Mouse (Mus musculus): ENCODE measurements around the gene Cenpo.
"Not testable (repeated sequence)": the region's sequence is repeated elsewhere in the genome, so short reads cannot be mapped to it uniquely, and the experiment has no call there.

The Cenpo gene

DNA sequence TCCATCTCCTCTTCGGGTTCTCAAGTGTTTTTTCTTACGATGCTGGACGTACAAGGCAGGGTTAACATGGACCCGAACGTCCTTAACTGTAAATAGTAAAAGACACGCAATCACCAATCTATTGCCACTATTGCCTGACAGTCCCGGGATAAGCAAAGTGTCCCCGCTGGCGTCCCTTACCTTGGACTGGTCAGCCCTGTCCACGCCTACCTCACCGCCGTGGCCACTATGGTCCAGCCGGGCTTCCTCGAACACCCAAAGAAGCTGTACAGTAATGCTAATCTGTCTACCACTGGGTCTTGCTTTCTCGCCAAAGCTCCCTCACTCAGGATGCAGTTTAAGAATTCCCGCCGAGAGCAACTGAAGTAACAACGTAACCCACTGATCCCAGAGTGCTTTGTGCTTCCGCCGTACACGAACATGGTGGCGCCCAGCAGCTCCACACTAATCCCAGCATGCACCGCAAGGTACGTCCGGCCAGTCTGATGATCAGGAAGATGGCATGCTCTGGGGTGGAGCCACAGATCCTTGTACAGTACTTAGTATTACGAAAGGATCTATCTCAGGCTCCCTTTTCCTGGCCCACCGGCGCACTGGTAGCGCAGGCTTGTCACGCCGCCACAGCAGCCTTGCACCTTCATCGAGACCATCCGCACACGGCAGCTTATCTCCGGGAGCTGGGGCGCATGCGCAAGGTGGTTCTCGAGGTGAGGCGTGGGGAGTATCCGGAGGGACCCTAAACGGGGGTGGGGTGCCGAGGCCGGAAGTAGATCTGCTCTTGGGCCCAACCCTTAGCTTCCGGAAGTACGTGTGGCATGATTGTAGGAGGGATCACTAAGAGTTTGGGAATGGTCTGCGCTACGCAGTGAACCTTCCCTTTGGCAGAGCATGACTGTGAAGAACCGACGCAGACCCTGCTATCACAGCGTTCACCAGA lies at the start of gene Cenpo, which contains the start of gene Ptrhd1:
Gene Cenpo, minus strand, starts transcription at position 723 of the 937 bp plus-strand sequence.
Gene Ptrhd1, plus strand, starts transcription at position 456 of the 937 bp plus-strand sequence.
- peak; percentile 98 for DNase-seq (ENCODE audit: low read depth, low spot score)

DNA sequence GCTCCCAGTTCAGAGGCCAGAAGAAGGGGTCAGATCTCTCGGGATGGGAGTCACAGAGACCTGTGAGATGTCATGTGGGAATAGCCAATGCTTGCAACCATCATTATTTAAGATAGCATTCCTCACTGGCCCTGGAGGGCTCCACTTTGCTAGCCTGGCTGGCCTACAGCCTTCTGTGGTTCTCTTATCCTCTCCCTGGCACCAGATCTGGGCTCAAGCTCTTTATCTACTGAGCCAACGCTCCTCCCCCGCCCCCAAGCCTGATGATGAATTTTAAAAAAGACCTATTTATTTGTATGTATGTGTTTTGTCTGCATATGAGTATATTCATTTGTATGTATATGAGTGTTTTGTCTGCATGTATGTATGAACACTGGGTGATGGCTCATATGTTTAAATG lies 45.8 kb upstream of the Cenpo start:
- no peak for DNase-seq (ENCODE audit: low read depth, low spot score)

DNA sequence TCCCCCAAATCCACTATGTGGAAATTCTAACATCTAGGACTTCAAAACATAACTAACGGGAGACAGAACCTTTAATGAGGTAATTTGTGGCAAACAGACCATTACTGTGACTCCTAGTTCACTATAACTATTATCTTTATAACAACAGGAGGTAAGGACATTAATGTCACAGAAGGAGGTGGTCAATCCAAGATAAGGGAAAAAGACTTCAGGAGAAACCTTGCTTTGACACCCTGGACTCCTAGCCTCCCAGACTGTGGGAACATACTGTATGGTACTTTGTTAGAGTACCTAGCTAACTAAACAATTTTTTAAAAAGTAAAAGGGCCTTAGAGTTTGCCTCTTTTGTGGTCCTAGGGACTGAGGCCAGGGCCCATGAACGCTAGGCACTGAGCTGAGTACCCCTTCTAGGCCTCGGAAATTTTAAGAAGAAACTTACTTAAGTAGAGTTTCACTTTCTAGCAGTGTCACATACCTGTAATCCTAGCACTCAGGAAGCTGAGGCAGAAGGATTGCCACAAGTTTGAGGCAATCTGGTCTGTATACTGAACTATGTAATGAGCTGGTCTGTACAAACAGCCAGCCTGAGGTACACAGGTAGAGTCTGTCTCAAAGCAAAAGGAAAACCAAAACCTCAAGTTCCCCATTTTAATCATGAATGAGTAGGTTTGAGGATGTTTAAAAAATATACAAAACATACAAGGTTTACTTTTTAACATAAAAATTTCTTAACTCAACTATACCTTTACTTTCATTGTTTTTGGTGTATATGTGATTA lies 45.1 kb upstream of the Cenpo start:
- DNase-seq (ENCODE audit: low read depth, low spot score), result no peak

DNA sequence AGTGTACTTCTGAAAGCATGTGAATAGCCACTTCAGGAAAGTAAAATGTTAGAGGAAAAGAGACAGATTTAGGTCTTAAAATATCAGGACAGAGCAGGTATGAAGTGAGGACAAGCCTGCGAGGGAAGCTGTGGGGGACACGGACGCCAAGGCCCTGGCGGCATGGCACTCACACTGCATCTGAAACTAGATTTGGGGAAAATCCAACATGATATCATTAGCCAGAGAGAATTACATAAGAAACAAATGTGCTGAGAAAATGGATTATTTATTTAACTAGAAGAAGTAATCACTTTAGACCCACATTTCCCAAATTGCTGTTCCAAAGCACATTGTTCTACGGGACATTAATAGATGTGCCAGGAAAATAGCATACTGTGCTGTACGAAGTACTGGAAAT lies 37.0 kb upstream of the Cenpo start:
- no peak for DNase-seq (ENCODE audit: low read depth, low spot score)

DNA sequence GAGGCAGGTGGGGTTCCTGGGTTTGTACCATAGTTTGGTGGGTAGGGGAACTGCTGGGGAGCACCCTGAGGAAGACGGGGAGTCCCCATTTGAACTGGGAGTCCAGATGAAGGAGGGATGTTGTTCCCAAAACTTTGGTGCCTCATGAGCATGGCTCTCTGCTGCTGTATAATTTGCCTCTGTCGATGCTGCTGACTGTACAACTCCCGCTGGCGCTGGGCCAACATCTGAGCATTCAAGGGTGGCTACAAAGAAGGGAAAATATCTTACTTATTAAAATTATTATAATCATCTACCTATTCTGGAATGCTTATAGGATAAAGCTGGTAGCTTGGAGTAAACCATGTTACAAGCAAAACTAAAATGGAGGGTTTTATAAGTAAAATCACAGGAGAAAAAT lies 33.7 kb upstream of the Cenpo start:
- DNase-seq (ENCODE audit: low read depth, low spot score), result no peak

DNA sequence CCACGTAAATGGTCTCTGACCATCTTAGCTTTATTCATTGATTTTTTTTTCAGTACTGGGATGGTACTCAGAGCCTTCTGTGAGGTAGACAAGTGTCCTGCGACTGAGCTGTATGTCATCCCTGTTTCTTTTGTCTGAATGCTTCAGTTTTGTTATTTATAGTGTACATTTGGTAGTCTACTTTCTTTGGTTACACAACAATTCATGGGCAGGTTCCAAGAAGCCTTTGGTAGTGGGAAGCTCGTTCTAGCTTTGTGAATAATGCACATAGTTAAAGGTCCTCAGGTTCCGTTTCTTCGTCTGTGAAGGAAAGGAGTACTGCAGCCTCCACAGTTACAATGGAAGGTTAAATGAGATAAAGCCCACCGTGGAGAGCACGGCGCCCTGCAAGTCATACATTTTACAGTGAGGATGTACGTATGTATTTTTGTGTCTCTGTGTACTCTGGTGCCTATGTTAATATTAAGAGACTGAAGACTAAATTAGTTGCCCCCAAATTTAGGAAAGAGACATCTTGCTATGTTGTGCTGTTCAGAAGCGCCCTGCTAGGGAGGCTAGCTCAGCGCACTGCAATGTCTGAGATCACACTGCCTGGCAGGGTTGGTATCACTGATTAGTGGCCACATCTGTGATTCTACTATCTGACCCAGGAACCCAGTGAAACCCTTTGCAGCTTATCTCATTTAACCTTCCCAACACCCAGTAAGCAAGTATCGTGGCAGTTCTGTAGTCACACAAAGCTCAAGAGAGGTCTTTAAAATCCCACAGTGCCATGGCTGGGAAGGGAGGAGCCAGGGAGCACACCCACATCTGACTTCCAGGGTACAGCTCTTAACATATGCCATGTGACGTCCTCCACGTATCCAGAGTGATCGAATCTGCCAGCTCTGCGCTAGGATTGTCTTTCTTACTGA lies 18.9 kb upstream of the Cenpo start:
- no peak for DNase-seq (ENCODE audit: low read depth, low spot score)

DNA sequence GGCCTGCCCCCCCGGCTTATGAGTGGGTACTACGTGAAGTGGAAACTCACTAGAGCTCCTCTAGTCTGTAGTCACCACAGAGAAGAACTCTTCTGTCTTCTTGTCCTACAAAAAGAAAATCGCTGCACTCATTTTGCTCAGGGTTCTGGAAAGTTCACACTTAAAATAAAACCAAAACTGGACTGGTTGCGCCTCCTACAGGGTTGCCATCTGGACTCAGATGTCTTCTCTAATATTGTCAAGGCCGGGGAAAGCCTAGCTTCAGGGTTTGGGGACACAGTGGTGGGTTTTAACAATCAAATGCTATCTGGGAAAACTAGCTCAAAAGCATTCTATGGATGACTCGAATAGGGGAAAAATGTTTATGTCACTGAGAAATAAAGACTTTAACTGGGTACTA lies 15.7 kb upstream of the Cenpo start:
- no peak for DNase-seq (ENCODE audit: low read depth, low spot score)

DNA sequence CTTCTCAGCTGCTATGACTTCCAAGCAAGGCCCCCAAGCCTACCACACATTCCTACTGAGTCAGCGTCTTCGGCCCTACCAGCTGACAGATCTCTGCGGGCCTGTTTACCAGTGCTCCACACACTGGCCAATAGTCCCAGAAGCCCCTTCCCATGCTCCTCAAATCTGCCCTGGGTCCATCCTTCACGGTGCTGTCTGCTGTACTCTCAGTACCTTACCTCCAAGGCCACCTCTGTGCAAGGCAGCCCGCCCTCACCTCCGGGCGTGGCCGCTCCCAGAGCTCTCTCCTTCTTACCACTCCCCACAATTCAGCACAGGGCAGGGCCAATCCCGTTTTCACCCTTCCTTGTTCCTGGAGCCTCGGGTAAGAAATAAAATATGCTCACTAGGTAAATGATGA lies 11.6 kb upstream of the Cenpo start:
- peak; percentile 19 for DNase-seq (ENCODE audit: low read depth, low spot score)

DNA sequence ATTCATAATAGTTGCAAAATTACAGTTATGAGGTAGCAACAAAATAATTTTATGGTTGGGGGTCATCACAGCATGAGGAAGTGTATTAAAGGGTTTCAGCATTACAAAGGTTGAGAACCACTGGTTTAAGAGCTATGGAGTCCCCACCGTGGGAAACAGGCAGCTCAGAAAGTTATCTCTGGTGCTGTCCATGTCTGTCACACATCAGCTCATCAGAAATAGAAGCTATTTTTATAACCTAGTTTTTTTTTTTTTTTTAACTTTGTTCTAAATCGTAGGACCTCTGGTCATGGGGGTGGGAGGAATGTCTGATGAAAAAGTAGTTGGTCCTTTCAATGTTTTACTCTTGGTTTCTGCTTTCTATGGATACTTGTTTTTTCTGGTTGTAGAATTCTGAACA lies 9.7 kb upstream of the Cenpo start:
- no peak for DNase-seq (ENCODE audit: low read depth, low spot score)

DNA sequence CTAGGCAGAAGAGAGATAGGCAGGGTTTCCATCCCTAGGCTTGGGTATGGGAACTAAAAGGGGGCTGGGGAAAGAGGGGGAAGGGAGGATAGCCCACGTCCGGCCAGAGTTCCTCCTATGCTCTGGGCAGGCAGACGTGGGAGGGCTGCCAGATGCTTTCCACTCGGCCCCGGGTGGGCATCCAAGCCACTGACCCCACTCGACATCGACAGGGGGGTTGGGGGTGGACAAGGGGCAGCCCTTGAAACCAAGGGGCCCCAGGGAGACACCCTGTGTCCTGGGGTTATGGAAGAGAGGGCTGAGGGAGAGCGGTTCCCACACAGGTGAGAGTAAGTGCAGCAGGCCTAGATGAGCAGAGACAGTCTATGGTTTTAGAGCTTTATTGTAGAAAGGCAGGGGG lies 6.2 kb upstream of the Cenpo start:
- DNase-seq (ENCODE audit: low read depth, low spot score), result not testable (repeated sequence)

DNA sequence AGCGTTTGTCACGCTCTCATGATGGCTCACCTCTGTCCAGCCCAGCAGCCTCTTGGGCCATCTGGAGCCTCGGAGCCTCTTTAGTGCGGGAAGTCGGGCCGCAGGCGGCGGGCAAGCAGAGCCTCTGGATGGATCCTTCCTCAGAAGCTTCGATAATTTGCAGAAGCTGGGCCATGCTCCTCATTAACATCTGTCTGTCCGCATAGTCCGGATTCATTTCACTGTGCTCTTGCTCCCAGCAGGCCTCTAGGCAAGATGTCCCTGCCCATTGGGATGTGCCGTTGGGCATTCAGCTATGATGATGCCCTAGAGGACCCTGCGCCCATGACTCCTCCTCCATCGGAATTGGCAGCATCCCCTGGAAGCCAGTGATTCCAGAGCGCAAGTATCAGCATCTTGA lies 3.4 kb upstream of the Cenpo start:
- no peak for DNase-seq (ENCODE audit: low read depth, low spot score)

DNA sequence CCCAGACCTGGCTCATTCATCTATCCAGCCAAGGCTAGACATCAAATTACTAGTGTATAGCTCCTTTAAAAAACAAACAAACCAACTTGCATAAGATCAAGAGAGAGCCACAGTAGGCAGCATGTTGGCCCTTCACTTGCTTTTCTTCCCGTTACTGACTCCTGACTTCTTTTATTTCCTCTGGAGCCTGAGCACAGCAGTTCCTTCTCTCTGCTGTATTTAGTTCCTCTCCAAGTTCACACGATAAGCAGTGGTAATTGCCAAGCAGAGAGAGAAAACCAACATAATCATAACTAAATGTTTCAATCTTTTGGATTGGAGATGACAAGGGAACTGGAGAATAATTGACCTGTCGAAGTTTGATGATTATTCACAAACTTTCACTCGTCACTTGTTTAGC lies 1.3 kb downstream of the Cenpo start:
- no peak for DNase-seq (ENCODE audit: low read depth, low spot score)

DNA sequence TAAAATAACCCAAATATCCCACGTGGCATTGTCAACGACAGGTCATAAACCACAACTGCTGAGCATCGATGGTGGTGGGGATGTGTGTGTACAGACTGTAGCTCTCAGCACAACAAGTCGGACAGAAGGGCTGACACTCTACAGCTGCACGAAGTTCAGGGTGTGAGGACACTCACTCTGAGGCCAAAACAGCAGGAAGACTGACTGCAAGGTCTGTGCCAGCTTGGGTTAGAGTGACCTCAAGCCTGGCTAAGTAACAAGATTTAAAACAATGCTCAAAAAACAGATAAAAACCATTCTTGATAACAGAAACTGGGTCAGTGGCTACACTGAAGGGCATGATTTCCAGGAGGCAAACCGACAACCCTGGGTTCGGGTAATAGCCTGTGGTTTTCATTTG lies 3.9 kb downstream of the Cenpo start:
- no peak for DNase-seq (ENCODE audit: low read depth, low spot score)

DNA sequence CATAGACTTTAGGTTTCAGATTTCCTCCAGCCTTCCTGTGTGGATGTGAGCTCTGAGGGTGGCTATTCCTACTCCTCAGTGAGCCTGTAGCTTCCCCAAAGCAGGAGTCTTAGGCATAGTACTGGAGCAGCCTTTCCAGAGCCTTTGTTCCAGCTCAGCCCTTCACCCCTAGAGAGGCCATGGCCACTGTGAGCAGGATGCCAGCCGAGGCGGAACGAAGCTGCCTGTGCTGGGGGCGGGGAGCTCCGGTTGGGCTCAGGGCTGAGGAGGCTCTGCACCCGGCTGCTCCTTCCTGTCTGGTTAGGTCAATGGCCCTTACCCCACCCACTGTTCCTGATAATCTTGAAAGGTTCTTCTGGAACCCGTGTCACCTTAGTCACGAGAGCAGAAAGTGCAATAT lies 21.2 kb downstream of the Cenpo start:
- no peak for DNase-seq (ENCODE audit: low read depth, low spot score)

DNA sequence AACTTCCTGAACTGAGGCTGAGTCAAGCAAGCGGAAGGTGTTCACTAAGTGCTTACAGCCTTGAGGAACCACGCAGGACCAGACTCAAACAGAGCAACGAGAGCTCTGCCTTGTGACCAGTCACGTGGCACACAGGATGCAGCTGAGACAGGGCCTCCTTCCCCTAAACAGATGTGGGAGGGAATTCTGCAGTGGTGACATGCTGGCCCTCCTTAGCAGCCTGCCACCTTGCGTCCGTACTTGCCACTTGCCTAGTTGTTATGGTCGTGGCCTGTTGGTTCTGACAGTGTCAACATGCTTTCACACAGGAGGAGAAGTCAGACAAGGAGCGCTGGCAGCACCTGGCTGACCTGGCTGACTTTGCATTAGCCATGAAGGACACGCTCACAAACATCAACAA lies 22.9 kb downstream of the Cenpo start:
- peak; percentile 25 for DNase-seq (ENCODE audit: low read depth, low spot score)

DNA sequence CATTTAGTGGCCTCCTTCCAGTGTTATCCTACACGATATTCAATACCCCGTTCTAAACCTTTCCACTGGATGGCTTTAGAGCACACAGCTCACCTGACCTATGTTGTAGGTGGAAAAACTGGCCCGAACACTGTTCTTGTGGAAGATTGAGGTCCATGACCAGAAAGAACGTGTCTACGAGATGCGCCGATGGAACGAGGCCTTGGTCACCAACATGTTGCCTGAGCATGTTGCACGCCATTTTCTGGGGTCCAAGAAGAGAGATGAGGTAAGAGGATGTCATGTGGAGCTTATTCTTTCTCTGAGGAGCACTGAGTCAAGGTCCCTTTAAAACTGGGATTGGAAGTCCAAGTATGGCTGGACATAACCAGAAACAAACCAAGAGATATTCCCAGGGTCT lies 24.9 kb downstream of the Cenpo start:
- no peak for DNase-seq (ENCODE audit: low read depth, low spot score)

DNA sequence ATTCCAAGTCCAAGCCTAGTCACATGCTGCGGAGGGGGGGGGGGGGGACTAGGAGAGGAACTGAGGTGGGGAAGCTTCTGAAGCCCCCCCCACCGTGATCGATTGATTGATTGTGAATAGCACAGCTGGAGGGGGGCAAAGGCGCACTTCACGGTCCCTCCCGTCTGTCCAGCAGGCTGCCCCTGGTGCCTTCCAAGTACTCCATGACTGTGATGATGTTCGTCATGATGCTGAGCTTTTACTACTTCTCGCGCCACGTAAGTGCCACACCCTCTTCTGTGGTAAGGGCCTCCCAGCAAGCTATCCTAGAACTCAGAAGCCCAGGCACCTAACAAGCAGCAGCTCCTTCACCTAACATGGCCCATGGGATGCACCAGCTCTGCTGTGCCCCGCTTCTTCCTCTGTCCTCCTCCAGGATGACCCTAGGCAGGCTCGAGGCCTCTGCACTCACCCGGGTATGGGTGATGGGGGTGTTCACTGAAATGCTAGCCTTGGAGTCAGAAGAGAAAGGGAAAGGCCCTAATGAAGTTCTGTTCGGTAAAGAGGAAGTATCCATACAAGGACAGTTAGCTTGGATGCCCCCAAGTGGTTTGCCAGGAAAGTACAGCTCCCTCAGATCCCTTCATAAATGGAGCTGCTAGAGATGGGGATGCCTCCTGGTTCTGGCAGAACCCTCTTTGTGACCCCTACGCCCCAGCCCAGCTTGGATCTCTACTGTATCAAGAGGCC lies 25.5 kb downstream of the Cenpo start:
- DNase-seq (ENCODE audit: low read depth, low spot score), result peak; percentile 65

DNA sequence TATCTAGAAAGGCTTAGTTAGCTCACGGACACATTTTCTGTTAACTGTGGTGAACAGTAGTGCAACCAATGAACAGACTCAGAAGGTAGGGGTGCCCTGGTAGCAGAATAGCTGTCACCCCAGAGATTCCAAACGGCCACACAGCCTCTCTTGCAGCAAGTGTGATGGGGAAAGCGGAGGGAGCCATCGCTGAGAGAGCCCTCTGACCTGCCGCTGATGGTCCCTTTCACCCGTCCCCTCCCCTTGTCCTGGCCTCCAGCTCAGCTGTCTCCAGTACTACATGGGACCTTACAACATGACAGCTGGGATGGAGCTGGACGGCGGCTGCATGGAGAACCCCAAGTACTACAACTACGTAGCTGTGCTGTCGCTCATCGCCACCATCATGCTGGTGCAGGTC lies 28.0 kb downstream of the Cenpo start:
- no peak for DNase-seq (ENCODE audit: low read depth, low spot score)

DNA sequence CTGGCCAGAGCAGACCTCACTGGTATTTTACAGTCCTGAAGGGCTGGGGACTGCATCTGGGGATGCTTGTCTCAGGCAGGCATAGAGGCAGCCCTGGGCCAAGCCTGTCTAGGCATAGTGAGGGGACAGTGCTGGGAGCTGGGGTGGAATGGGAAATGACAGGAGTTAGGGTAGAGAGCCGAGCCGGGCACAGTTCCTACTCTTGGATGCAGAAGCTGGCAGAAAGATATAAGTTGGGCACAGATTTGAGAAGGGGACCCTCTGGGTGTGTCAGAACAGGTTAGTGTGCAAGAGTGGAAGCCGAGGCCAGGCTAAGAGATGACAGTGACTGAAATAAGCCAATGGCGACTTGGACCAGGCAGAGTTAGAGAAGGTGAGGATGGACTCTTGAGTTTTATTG lies 31.9 kb downstream of the Cenpo start:
- DNase-seq (ENCODE audit: low read depth, low spot score), result no peak

DNA sequence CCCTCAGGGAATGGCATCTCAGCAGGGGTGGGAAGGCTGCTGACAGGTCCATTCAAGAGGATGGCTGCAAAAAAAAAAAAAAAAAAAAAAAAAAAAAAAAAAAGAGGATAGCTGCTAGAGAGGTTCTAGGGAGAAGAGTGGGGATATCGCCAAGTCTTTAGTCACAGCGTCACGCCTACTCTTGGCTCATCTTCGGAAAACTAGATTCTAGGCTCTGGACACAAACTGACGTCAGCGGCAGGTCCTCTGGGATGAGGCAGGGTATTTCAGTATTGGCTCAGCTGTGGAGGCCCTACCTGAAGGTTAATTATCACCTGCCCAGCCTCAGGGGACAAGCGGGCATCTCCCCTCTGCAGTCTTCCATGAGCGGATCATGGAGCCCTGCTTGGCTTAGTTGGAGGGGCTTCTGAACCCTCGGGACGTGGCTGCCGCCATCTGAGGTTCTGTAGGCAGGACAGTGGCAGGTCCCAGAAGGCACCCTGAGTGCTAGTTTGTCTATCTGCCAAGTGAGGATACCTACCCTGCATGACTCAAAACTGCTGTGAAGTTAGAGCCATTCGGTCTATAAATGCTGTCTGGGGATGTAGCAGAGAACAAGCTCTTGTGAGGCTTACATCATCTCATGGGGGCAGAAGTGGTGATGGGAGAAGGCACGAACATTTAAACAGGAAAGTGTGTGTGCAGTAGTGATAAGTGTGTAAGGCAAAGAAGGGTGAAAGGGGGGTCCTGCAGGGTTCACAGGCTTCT lies 32.5 kb downstream of the Cenpo start:
- DNase-seq (ENCODE audit: low read depth, low spot score), result no peak
